Mouse (Mus musculus) limb, embryonic 13.5 days (tissue): ENCODE results near the gene Prokr1. TPM values are rescaled to one million over a fixed set of nuclear protein-coding genes. Genes with fewer than 3 reads are reported as not detected.
A peak's percentile ranks its signal among the peaks of the same experiment; 100 is the strongest.
"Not testable (repeated sequence)": the region's sequence is repeated elsewhere in the genome, so short reads cannot be mapped to it uniquely, and the experiment has no call there.

ENCODE experiments used
- ATAC-seq: fragments of 200-750 bp; cut with Nextera tagmentation; 2 replicates; pipeline ENCODE4 v1.8.0; 2017; ENCODE audit warnings: low read depth, moderate number of reproducible peaks, moderate TSS enrichment; ENCODE audit not compliant: low FRiP score
- H3K27ac ChIP-seq: fragments of 300-500 bp; sonication (generic); 2 replicates; pipeline ENCODE4 v1.5.1; 2015; ENCODE audit warnings: inconsistent platforms, mild to moderate bottlenecking, moderate library complexity
- H3K27me3 ChIP-seq: fragments of 300-500 bp; sonication (generic); 2 replicates; pipeline ENCODE4 v1.6.1; 2015; ENCODE audit warnings: mild to moderate bottlenecking, inconsistent platforms
- H3K36me3 ChIP-seq: fragments of 300-500 bp; sonication (generic); 2 replicates; pipeline ENCODE4 v1.6.1; 2015; ENCODE audit warnings: inconsistent platforms, mild to moderate bottlenecking, moderate library complexity
- H3K4me1 ChIP-seq: fragments of 300-500 bp; sonication (generic); 2 replicates; pipeline ENCODE4 v1.6.1; 2015; ENCODE audit warnings: inconsistent platforms
- H3K4me2 ChIP-seq: fragments of 300-500 bp; sonication (generic); replicated peaks from 2 replicates; pipeline ENCODE4 v1.6.1; 2015; ENCODE audit warnings: inconsistent platforms, mild to moderate bottlenecking, moderate library complexity
- H3K4me3 ChIP-seq: fragments of 300-500 bp; sonication (generic); 2 replicates; pipeline ENCODE4 v1.5.1; 2015; ENCODE audit warnings: moderate library complexity, mild to moderate bottlenecking, inconsistent platforms
- H3K9ac ChIP-seq: fragments of 300-500 bp; sonication (generic); 2 replicates; pipeline ENCODE4 v1.6.1; 2015; ENCODE audit warnings: mild to moderate bottlenecking, inconsistent platforms
- H3K9me3 ChIP-seq: fragments of 300-500 bp; sonication (generic); 2 replicates; pipeline ENCODE4 v1.6.1; 2016; ENCODE audit warnings: inconsistent platforms
- WGBS: fragments of 180-500 bp; shearing (Covaris S2); methylation state at CpG from one replicate; pipeline ENCODE4 v1.1.7; 2015; 5-methylcytosine and 5-hydroxymethylcytosine counted together
- polyA plus RNA-seq: library from polyadenylated mRNA; unstranded; fragments of >200 nt; fragmentation: Nextera tagmentation; extraction: Ambion mirVana; gene quantifications from 2 replicates; pipeline ENCODE4 v1.2.1, GENCODE M21; 2015

Gene Prokr1
- 3.8 and 4.6 TPM in 2 replicates for polyA plus RNA-seq

DNA sequence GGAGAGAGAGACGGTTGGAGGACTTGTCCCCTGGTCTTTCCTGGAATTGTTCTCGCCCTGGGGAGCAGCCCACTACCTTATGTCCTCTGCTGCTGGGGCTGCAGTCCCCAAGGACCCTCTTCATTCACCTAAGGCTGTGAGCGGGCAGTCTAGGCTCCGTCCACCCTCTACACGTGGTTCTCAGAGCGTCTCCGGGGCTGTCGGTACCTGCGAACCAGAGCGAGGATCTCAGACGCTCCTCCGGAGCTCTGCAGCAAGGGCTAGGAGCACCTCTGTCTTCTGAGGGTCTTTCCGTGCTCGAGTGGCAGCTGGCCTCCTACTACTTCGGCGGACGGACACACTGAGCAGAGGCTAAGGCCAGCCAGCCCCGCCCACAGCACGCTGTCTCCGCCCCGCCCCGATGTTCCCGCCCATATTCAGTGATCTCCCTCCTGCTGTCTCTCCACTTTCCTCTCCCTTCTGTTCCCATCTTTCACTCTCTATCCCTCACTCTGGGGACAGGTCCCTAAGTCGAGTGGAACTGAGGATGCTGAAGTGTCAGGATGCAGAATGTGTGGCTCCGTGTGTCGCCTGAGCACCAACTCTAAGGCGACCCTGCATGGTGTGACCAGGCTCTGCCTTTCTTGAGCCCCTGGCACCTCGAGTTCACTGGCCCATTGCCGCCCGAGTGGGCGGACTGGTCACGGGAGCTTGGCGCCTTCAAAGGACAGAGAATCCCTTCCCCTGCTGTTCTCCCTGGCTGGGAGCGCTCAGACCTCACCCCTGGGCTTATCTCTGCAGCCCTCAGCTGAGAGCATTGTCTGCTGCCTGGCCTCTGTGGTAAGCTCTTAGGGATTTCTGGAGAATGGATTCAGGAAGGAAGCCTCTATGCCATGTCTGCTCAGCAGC is at the start of gene Prokr1:
TSS of gene Prokr1 (minus strand) at position 350 of the 888 bp plus-strand sequence.
- H3K9ac ChIP-seq, result peak within 1 kb of the TSS; percentile 66
- WGBS, result under 1% methylated on average over 34 of the region's 34 CpGs
- peak; percentile 86 for ATAC-seq

DNA sequence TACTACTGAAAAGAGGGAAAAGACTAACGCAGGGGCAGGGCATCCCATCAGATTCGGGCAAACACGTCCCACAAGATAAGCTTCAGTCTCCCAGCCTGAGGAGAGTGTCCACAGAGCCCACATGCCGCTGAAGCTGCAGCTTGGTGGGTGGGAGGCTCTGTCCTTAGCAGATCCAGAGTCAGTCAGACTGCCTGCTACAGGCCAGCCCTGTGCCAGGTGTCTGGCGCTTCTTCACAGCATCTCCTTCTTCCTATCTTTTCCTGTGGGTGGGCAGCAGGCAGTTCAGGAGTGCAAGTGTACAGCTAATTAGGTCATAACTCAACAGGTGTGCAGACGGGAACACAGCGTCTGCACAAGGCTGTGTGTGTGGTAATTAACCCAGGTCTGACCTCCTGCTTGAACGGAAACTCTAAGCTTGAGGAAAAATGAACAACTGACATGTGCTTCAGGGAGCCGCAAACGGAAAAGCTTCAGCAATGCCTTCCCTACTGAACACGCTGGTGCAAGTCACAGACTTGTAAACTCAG is 47.7 kb upstream of the Prokr1 start:
- H3K4me2 ChIP-seq, result no peak overlapping the region
- no peak overlapping the region for H3K27ac ChIP-seq
- H3K4me3 ChIP-seq, result no peak overlapping the region
- H3K36me3 ChIP-seq, result no peaks in the 10 kb centered on the region; the same call in 1 of the 2 replicates
- ATAC-seq, result 0 out of 2 replicates have a peak, but pooled peaks have one; percentile 44
- peaks cover 8% of the 10 kb centered on the region for H3K4me1 ChIP-seq
- H3K27me3 ChIP-seq, result no peaks in the 10 kb centered on the region
- H3K9me3 ChIP-seq, result no peaks in the 10 kb centered on the region
- H3K9ac ChIP-seq, result no peak overlapping the region
- WGBS, result 28% methylated on average over 11 of the region's 11 CpGs

More for the DNA sequence above, at the start of gene Prokr1:
- no peaks in the 10 kb centered on the region for H3K36me3 ChIP-seq
- H3K4me1 ChIP-seq, result peaks cover 16% of the 10 kb centered on the region
- H3K27me3 ChIP-seq, result peaks cover 26% of the 10 kb centered on the region
- peak within 1 kb of the TSS; percentile 56 for H3K4me3 ChIP-seq
- no peak within 1 kb of the TSS for H3K27ac ChIP-seq
- H3K4me2 ChIP-seq, result peak within 1 kb of the TSS; percentile 92
- H3K9me3 ChIP-seq, result no peaks in the 10 kb centered on the region

DNA sequence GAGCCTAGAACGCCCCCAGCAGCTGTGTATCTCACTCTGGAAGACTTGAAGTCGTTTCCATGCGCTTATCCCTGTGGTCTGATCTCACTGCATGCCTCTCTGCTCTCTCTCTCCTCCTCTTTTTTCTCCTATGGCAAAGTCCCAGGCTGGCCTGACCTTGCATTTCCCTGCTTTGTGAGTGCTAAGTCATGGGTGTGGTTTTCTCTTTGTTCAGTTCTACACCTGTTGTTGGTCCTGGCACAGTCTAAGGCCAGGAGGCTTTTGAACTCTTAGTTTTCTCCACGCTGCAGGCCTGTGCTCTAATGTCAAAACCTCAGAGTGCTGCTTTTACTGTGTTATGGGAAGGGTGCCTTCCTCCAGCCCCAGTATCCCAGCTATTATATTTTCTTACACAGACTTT is 41.6 kb upstream of the Prokr1 start:
- Histone ChIP-seq H3K9ac (no peak overlapping the region), H3K36me3 (peaks cover 10% of the 10 kb centered on the region), H3K27ac (no peak overlapping the region), H3K27me3 (no peaks in the 10 kb centered on the region), H3K4me2 (no peak overlapping the region), H3K4me1 (no peaks in the 10 kb centered on the region), H3K4me3 (no peak overlapping the region), H3K9me3 (no peaks in the 10 kb centered on the region)
- no peak for ATAC-seq
- WGBS, result 75% methylated on average over 4 of the region's 4 CpGs

DNA sequence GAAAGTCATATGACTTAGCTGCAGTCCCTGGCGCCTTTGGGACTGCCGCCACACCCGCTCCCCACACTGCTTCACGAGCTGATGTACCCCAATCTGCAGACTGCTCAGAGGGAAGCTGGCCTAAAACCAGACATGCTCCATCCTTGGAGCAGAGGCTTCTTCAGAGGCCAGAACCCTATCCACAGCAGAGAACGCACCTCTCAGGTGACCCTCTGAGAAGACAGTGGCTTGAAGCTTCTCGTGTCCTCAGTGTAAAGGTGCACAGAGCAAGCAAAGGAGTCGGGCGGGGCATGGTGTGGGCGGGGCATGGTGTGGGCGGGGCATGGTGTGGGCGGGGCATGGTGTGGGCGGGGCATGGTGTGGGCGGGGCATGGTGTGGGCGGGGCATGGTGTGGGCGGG is 38.4 kb upstream of the Prokr1 start:
- ATAC-seq, H3K27ac ChIP-seq, H3K9ac ChIP-seq, H3K9me3 ChIP-seq, H3K27me3 ChIP-seq, H3K4me2 ChIP-seq, H3K4me1 ChIP-seq, H3K36me3 ChIP-seq, H3K4me3 ChIP-seq: not testable (repeated sequence)
- 74% methylated on average over 15 of the region's 15 CpGs for WGBS

DNA sequence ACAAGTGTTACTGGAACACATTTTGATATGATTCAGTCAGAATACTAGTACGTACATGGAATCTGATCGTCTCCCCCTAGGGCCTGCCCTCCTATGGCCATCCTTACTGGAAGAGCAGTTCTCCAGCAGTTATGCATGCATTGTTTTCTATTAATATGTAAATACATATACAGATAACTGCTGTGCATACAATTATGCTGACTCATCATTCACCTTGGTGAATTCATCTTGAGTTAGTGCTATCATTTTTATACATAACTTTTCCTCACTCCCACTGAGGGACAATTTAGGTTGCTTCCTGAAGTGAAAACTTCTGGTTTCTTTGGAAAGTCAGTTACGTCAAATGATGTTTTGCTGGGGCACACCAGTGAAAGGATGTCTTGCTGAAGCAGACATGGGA is 32.6 kb upstream of the Prokr1 start:
- Histone ChIP-seq H3K4me3 (no peak overlapping the region), H3K27ac (no peak overlapping the region), H3K4me1 (0 out of 2 replicates have a peak, but pooled peaks cover 6% of the 10 kb centered on the region), H3K36me3 (no peaks in the 10 kb centered on the region), H3K9ac (no peak overlapping the region), H3K4me2 (no peak overlapping the region), H3K27me3 (no peaks in the 10 kb centered on the region), H3K9me3 (no peaks in the 10 kb centered on the region)
- ATAC-seq, result no peak
- 90% methylated on average over 3 of the region's 3 CpGs for WGBS

DNA sequence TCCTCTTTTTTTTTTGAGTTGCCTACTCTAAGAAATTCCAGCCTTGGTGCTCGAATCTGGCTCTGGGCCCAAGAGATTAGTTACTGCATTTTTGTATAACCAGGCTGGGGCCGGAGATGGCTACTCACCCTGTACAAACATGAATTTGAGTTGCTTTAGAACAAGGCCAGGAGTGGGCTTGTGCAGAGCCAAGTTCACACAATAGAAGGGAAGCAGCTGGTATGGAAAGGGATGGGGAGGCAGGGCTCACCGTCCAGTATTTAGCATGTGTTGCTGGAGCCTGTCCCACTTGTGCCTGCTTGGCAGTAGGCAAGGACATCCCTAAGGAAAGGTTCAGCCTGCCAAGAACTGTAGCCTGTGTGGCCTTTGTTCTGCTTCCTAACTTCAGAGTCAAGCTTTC is 30.7 kb upstream of the Prokr1 start:
- no peak overlapping the region; the same call in 1 of the 2 replicates for H3K27ac ChIP-seq
- H3K4me3 ChIP-seq, result no peak overlapping the region
- H3K27me3 ChIP-seq, result no peaks in the 10 kb centered on the region
- WGBS, result 58% methylated on average over 3 of the region's 3 CpGs
- H3K9me3 ChIP-seq, result no peaks in the 10 kb centered on the region
- no peak overlapping the region for H3K4me2 ChIP-seq
- ATAC-seq, result 0 out of 2 replicates have a peak, but pooled peaks have one; percentile 32
- H3K9ac ChIP-seq, result no peak overlapping the region
- no peaks in the 10 kb centered on the region for H3K36me3 ChIP-seq
- H3K4me1 ChIP-seq, result 0 out of 2 replicates have a peak, but pooled peaks cover 6% of the 10 kb centered on the region

DNA sequence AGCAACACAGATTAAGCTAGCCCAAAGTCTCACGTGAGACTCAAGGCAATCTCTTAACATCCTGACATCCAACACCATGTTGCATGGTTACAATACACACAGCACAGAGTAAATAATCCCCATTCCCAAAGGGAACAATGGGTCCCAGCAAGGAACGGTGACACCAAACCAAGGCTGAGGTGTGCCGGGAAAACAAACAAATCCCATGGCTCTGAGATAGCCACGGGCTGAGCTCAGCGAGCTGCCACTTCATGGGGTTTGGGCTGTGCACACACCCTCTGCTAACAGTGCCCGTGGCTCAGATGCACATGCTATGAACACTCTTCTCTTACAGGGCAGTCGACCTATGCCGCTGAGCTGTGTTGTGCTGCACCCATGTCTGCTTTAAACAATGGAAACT is 27.5 kb upstream of the Prokr1 start:
- Histone ChIP-seq H3K27ac (no peak overlapping the region), H3K4me3 (no peak overlapping the region), H3K9ac (no peak overlapping the region), H3K27me3 (no peaks in the 10 kb centered on the region), H3K4me1 (0 out of 2 replicates have a peak, but pooled peaks cover 6% of the 10 kb centered on the region), H3K9me3 (no peaks in the 10 kb centered on the region), H3K36me3 (no peaks in the 10 kb centered on the region), H3K4me2 (no peak overlapping the region)
- no peak for ATAC-seq
- 85% methylated on average over 8 of the region's 8 CpGs for WGBS

DNA sequence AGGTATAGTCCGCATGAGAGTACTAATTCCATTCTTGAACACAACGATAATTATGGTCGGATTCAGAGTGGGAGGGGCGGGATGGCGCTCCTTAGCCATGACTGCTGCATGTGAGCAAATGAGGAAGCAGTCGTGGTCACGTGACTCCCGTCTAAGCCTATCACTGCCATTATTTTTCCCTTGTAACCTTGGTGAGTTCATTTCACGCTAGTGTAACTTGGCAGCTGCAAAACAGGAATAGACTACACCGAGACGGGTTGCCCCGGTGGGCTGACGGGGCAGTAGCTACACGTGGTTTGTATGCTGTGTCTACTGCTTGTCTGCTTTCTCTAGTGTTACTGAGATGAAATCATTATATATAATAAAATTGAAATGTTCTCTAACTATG is 25.1 kb upstream of the Prokr1 start:
- Histone ChIP-seq H3K4me3 (no peak overlapping the region), H3K9ac (no peak overlapping the region), H3K27me3 (no peaks in the 10 kb centered on the region), H3K9me3 (no peaks in the 10 kb centered on the region), H3K27ac (no peak overlapping the region), H3K36me3 (no peaks in the 10 kb centered on the region), H3K4me2 (no peak overlapping the region), H3K4me1 (no peaks in the 10 kb centered on the region)
- WGBS, result 88% methylated on average over 14 of the region's 14 CpGs
- ATAC-seq, result no peak

DNA sequence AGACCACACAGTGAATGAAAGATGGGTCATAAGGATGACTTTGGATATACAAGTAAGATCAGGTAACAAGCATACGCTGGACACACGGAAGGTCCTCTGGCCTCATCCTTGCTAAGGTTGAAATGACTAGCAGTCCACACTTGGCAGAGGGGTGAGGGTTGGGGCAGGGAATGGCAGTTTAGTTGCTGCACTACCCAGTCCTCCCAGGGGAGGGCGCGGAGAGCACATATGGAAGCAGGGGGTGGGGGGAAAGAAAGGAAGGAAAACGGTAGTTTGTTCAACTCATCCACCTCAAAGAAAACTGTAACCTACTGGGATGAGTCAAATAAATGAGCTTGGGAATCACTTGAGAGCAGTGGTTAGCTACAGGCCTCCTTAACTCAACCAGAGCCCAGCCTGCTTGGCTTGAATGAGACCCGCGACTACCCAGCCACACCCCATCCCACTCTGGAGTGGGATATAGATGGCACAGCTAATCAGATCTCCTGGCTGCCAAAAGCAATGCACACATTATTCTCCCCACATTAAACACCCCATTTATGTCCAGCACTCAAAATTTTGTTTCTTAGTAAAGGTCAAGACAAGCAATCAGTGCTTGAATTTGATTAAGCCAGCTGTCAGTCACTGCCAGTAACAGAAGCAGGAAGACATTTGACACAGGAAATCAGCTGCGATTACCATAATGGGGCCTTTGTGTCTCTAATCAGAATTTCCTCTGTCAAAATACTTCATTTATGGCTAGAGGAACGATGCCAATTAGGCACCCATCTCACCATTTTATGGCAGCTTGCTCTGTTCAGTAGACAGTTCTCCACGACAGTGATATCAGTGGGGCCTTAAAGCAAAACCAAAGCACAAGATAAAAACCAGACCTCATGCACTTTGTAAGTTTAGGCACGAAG is 24.5 kb upstream of the Prokr1 start:
- Histone ChIP-seq H3K4me1 (no peaks in the 10 kb centered on the region), H3K4me2 (no peak overlapping the region), H3K9me3 (no peaks in the 10 kb centered on the region), H3K27ac (no peak overlapping the region), H3K27me3 (no peaks in the 10 kb centered on the region), H3K9ac (no peak overlapping the region), H3K4me3 (no peak overlapping the region), H3K36me3 (no peaks in the 10 kb centered on the region)
- WGBS, result 55% methylated on average over 11 of the region's 11 CpGs
- ATAC-seq, result no peak

DNA sequence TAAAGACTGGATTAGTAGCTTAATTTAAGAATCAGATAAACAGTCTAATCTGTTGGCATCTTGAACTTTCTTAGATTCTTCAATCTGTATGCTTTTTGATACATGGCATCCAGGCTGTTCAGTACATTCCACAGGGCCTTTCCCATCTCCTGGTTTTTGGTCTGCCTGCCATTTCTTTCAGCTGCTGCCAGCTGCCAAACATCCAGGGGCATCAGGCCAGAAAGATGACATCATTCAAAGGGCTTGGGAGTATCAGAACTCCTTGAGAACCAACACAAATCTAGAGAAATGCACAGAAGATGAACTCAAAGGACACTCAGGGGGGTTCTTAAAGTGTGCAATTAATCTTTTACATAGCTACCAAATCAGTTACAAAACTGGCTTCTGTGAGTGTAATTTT is 9.3 kb upstream of the Prokr1 start:
- H3K4me3 ChIP-seq, result no peak overlapping the region
- H3K9me3 ChIP-seq, result no peaks in the 10 kb centered on the region
- no peak overlapping the region for H3K9ac ChIP-seq
- H3K27me3 ChIP-seq, result no peaks in the 10 kb centered on the region
- no peaks in the 10 kb centered on the region for H3K4me1 ChIP-seq
- H3K27ac ChIP-seq, result no peak overlapping the region
- H3K36me3 ChIP-seq, result no peaks in the 10 kb centered on the region
- no peak overlapping the region for H3K4me2 ChIP-seq
- ATAC-seq, result no peak

DNA sequence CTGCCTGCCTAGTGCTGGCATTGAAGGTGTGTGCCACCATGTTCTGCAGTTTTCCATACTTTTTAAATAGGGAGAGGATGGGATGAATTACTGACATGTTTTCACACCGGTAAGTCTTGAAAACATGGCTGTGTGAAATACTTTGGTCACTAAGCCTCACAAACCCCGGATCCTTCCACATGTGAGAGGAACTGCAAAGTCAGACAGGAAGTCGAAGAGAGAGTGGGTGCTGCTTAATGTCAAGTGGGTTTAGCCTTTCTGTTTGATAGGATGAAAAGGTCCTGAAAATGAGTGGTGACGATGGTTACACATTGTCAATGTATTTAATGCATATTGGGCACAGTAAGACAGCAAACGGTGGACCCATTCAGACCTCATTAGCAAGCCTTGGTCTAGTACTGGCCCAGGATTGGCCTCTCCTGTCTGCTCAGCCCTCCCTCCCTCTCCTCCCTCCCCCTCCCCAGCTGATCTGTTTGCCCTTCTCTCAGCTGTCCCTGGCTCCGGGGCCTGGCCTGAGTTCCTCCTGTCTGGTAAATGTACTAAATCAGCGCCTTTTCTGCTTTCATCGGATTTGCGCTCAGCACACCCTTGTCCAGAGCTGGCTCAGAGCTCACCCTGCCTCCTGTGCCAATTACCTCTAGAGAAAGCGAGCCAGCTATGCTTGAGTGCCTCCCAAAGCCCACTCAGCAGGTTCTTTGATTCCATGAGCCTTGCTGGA is 6.7 kb upstream of the Prokr1 start:
- Histone ChIP-seq H3K9ac (no peak overlapping the region), H3K4me2 (no peak overlapping the region), H3K4me1 (no peaks in the 10 kb centered on the region), H3K27ac (no peak overlapping the region), H3K4me3 (no peak overlapping the region), H3K27me3 (no peaks in the 10 kb centered on the region), H3K9me3 (no peaks in the 10 kb centered on the region), H3K36me3 (no peaks in the 10 kb centered on the region)
- ATAC-seq, result no peak
- WGBS, result 53% methylated on average over 10 of the region's 10 CpGs
